Mouse (Mus musculus) G1E (cell line): ENCODE results near the gene Nemf. TPM values are rescaled to one million over a fixed set of nuclear protein-coding genes. Genes with fewer than 3 reads are reported as not detected.
A peak's percentile ranks its signal among the peaks of the same experiment; 100 is the strongest.
"Not testable (repeated sequence)": the region's sequence is repeated elsewhere in the genome, so short reads cannot be mapped to it uniquely, and the experiment has no call there.

Experiments used
- ATAC-seq: 2 replicates; pipeline ENCODE4 v1.8.0; 2016; ENCODE audit warnings: mild to moderate bottlenecking; ENCODE audit not compliant: insufficient number of reproducible peaks, poor library complexity, low FRiP score, severe bottlenecking; ENCODE audit errors: extremely low read depth
- DNase-seq: peaks from one replicate; pipeline ENCODE4 v3.0.0; 2012; ENCODE audit warnings: low spot score
- H3K27me3 ChIP-seq: 2 replicates; pipeline ENCODE4 v1.6.1; 2012; ENCODE audit warnings: mild to moderate bottlenecking, low read length, inconsistent platforms; ENCODE audit not compliant: insufficient read depth
- H3K36me3 ChIP-seq: replicated peaks from 2 replicates; pipeline ENCODE3; 2012; ENCODE audit warnings: mild to moderate bottlenecking, inconsistent platforms
- H3K4me1 ChIP-seq: 2 replicates; pipeline ENCODE4 v1.6.1; 2012; ENCODE audit warnings: low read depth, low read length, inconsistent platforms, mixed read lengths; ENCODE audit not compliant: insufficient read depth
- H3K4me3 ChIP-seq: 2 replicates; pipeline ENCODE4 v1.5.1; 2012; ENCODE audit warnings: low read depth, mild to moderate bottlenecking, inconsistent platforms, low read length, moderate library complexity, mixed read lengths
- H3K9me3 ChIP-seq: replicated peaks from 2 replicates; pipeline ENCODE4 v1.6.1; 2012; ENCODE audit warnings: inconsistent platforms
- CTCF ChIP-seq: IDR thresholded peaks from 2 replicates; pipeline ENCODE4 v1.5.1; 2012; ENCODE audit warnings: low read depth, low read length, inconsistent platforms, mixed read lengths
- GATA1 ChIP-seq: IDR thresholded peaks from 2 replicates; pipeline ENCODE4 v1.6.1; 2012; ENCODE audit warnings: borderline replicate concordance, low read length, inconsistent platforms, mixed read lengths
- GATA2 ChIP-seq: IDR thresholded peaks from 2 replicates; pipeline ENCODE4 v1.6.1; 2012; ENCODE audit warnings: low read depth, low read length, inconsistent platforms, borderline replicate concordance
- POLR2AphosphoS5 ChIP-seq: IDR thresholded peaks from 2 replicates; pipeline ENCODE4 v1.6.1; 2012; ENCODE audit warnings: low read depth, low read length, inconsistent platforms; ENCODE audit not compliant: insufficient replicate concordance
- TAL1 ChIP-seq: conservative IDR thresholded peaks from 2 replicates; pipeline ENCODE4 v1.6.1; 2012; ENCODE audit warnings: low read depth, low read length, inconsistent platforms, mixed read lengths
- polyA plus RNA-seq: library from polyadenylated mRNA; stranded (reverse); fragments of >175 nt; gene quantifications from 2 replicates; pipeline ENCODE4 v1.2.3, GENCODE M21; 2012
- total RNA-seq, 2 experiments: library from RNA; stranded (forward) in 1 of 2; stranded (reverse) in 1 of 2; fragments of 200-1000 nt in 1 of 2; fragments of >200 nt in 1 of 2; fragmentation: Nextera tagmentation in 1 of 2; gene quantifications; 2 replicates each; pipeline ENCODE4 v1.2.3; 2014 to 2017

The Nemf gene
- total and polyA plus RNA-seq, 3 experiments, result 4.9 to 150 (median 128) TPM

GRCm38 (mm10) chr12:69366424-69366823 lies 9.5 kb upstream of the Nemf start:
- Histone ChIP-seq H3K9me3 (no peaks in the 10 kb centered on the region), H3K4me3 (no peak overlapping the region), H3K4me1 (peaks cover 47% of the 10 kb centered on the region), H3K27me3 (no peaks in the 10 kb centered on the region), H3K36me3 (no peaks in the 10 kb centered on the region)
- no peak for DNase-seq
- no peak for ATAC-seq
- TF ChIP-seq GATA2 (no peak), POLR2AphosphoS5 (no peak), CTCF (no peak), GATA1 (no peak), TAL1 (no peak)

GRCm38 (mm10) chr12:69365757-69366156 lies 8.8 kb upstream of the Nemf start:
- peaks cover 42% of the 10 kb centered on the region for H3K4me1 ChIP-seq

GRCm38 (mm10) chr12:69363899-69364762 lies 7.2 kb upstream of the Nemf start:
- peak; percentile 55 for ATAC-seq
- TF ChIP-seq POLR2AphosphoS5 (no peak), TAL1 (no peak), GATA1 (no peak), CTCF (no peak), GATA2 (no peak)
- peak; percentile 90 for DNase-seq
- Histone ChIP-seq H3K27me3 (no peaks in the 10 kb centered on the region), H3K36me3 (no peaks in the 10 kb centered on the region), H3K9me3 (no peaks in the 10 kb centered on the region), H3K4me1 (peaks cover 35% of the 10 kb centered on the region), H3K4me3 (peak overlapping the region; percentile 71)

More at GRCm38 (mm10) chr12:69365757-69366156, 8.8 kb upstream of the Nemf start:
- TF ChIP-seq TAL1, result no peak
- no peak for TF ChIP-seq CTCF
- Histone ChIP-seq H3K4me3 (no peak overlapping the region), H3K36me3 (no peaks in the 10 kb centered on the region), H3K27me3 (no peaks in the 10 kb centered on the region), H3K9me3 (no peaks in the 10 kb centered on the region)
- ATAC-seq (no peak), DNase-seq (no peak)

GRCm38 (mm10) chr12:69363110-69363509 lies 6.1 kb upstream of the Nemf start:
- not testable (repeated sequence) for H3K4me3 ChIP-seq, ATAC-seq, DNase-seq, H3K27me3 ChIP-seq, H3K9me3 ChIP-seq, H3K36me3 ChIP-seq
- H3K4me1 ChIP-seq, result peaks cover 35% of the 10 kb centered on the region

GRCm38 (mm10) chr12:69362388-69362787 lies 5.4 kb upstream of the Nemf start:
- Histone ChIP-seq H3K4me3 (peak overlapping the region; percentile 67), H3K9me3 (no peaks in the 10 kb centered on the region), H3K36me3 (no peaks in the 10 kb centered on the region), H3K27me3 (no peaks in the 10 kb centered on the region), H3K4me1 (peaks cover 36% of the 10 kb centered on the region)
- DNase-seq, result peak; percentile 81
- no peak for TF ChIP-seq TAL1
- no peak for TF ChIP-seq CTCF
- no peak for TF ChIP-seq GATA1
- TF ChIP-seq GATA2, result no peak
- no peak for TF ChIP-seq POLR2AphosphoS5
- ATAC-seq, result peak; percentile 43

GRCm38 (mm10) chr12:69361919-69362318 lies 5.0 kb upstream of the Nemf start:
- Histone ChIP-seq H3K9me3 (no peaks in the 10 kb centered on the region), H3K4me1 (peaks cover 38% of the 10 kb centered on the region), H3K27me3 (no peaks in the 10 kb centered on the region), H3K36me3 (no peaks in the 10 kb centered on the region), H3K4me3 (peak overlapping the region; percentile 67)
- ATAC-seq (no peak), DNase-seq (no peak)
- no peak for TF ChIP-seq POLR2AphosphoS5
- TF ChIP-seq CTCF, result no peak
- no peak for TF ChIP-seq GATA2
- TF ChIP-seq GATA1, result no peak
